In the genomic region with DNA sequence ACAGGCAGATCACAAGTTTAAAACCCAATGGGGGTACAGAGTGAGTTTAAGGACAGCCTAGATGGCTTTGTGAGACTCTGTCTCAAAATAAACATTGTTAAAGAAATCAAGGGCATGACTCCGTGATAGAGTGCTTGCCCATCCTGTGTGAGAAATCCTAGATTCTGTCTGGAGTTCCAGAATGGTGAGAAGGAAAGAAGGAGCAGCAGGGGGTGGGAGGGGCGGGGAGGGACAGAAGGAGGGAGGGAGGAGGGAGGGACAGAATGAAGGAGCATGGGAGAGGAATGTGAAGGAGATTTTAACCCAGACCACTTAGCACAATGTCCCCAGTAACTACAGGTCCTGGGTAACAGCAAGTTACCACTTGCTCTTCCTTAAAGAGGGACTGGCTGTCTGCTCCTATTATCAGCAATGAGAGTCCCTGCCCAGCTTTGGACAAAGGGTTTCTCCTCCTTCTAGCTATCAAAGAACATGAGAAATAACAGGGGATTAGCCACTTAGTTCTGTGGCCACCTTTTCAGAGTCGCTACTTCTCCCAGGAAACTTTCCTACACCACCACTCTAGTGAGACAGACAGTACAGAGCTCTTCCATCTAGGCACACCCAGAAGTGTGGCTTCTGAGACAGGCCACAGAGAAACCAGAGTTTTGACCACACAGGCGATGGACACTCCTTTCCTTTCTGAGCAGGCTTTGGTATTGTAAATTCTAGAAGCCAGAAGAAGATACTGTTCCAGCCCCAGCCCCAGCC, we compare ENCODE assay signal across 19 mouse cellular contexts. TPM values are rescaled to one million over a fixed set of nuclear protein-coding genes. Genes with fewer than 3 reads are reported as not detected.
A peak's percentile ranks its signal among the peaks of the same experiment; 100 is the strongest.
DNase-seq lines count a peak whose midpoint lies in the region; ATAC-seq and TF ChIP-seq lines count a peak whose summit lies in the region.
"Had no signal": no experiment of that assay in that cellular context is flagged by ENCODE, and none has a peak within 500 bp of the region (broad histone marks: within the 10 kb centered on the region; RNA-seq: fewer than 3 reads in every experiment).

No protein-coding gene starts in this region.

- H3K4me3 ChIP-seq in left cerebral cortex, adult 2 months = no peak overlapping the region
- H3K4me3 ChIP-seq: embryonic facial prominence, embryonic 15.5 days; heart, embryonic 15.5 days; midbrain, embryonic 13.5 days had no signal

- TF ChIP-seq CTCF in left cerebral cortex, adult 2 months (IDR thresholded peaks at IDR 0.05) = no peak

- DNase-seq in 3T3-L1 (ENCODE audit: low read depth, low spot score) (peak; percentile 34), ZHBTc4 (ENCODE audit: low read depth, low spot score) (peak; percentile 88)
- DNase-seq in CD4-positive helper T cell, adult 2 months (ENCODE audit: low read depth, low spot score) = peak; percentile 41
- DNase-seq in thymus, postnatal 0 days (ENCODE audit: low spot score) = no peak
- no peak for DNase-seq in cerebellum, adult 8-10 months
- no peak for DNase-seq in left cerebral cortex, adult 2 months (ENCODE audit: extremely low spot score in 1 of 2, low spot score in 2 of 2)
- DNase-seq: adrenal gland, postnatal 14 days; cerebellum, postnatal 14 days; heart, adult 18-20 months; kidney, adult 9 months; kidney, postnatal 36 days; lung, embryonic 14.5 days; lung, postnatal 36 days; right cerebral cortex, postnatal 4 days; thymus, postnatal 25 days had no signal

- peak; percentile 75 for ATAC-seq in megakaryocyte-erythroid progenitor cell, adult 5-6 weeks (replicated peaks; ENCODE audit: low FRiP score, low TSS enrichment, poor library complexity, severe bottlenecking)
- ATAC-seq: midbrain, embryonic 13.5 days had no signal

- no peak overlapping the region for H3K27ac ChIP-seq in left cerebral cortex, adult 2 months
- H3K27ac ChIP-seq: embryonic facial prominence, embryonic 15.5 days; heart, embryonic 15.5 days; midbrain, embryonic 13.5 days had no signal

- intact Hi-C loops in left cerebral cortex, adult 2 months (cut with DNase I) = no loop called here

RNA-seq across cellular contexts. Expression of a gene that starts 19.7 kb away (rescaled TPM):
- 6.7 TPM in 1 of 2 replicates, not detected in the other for total RNA-seq in megakaryocyte-erythroid progenitor cell, adult 5-6 weeks (2014; fragmentation: Nextera tagmentation)
- total RNA-seq in megakaryocyte-erythroid progenitor cell, adult 5-6 weeks (2017) = 1.8 and 4.0 TPM in 2 replicates
- 4.1 and 4.3 TPM in 2 replicates for polyA plus RNA-seq in thymus, postnatal 0 days (2015; fragmentation: Nextera tagmentation; extraction: Ambion mirVana)
- total RNA-seq in left cerebral cortex, adult 2 months (2021) = 1 to 10 TPM; 4.6 to 6.0 TPM

RNA-seq across cellular contexts. Expression of a gene that starts 39.3 kb away (rescaled TPM):
- total RNA-seq in megakaryocyte-erythroid progenitor cell, adult 5-6 weeks (2014; fragmentation: Nextera tagmentation) = 43.0 and 50.2 TPM in 2 replicates
- total RNA-seq in megakaryocyte-erythroid progenitor cell, adult 5-6 weeks (2017) = 59.1 and 67.3 TPM in 2 replicates
- polyA plus RNA-seq in thymus, postnatal 0 days (2015; fragmentation: Nextera tagmentation; extraction: Ambion mirVana) = 26.9 and 29.1 TPM in 2 replicates
- 10 to 100 TPM; 31.7 to 39.7 TPM for total RNA-seq in left cerebral cortex, adult 2 months (2021)

Comparison
In these comparisons a context has a peak if more than half of its experiments do, and no peak if none do; other contexts are left out.
1. DNase-seq: peak in 3T3-L1 (single experiment), CD4-positive helper T cell, adult 2 months (single experiment) and ZHBTc4 (single experiment); none in thymus, postnatal 0 days (single experiment), cerebellum, adult 8-10 months (single experiment) and left cerebral cortex, adult 2 months (0 of 2).